Mouse (Mus musculus) gastrocnemius, postnatal 14 days (tissue): ENCODE measurements around the gene Eef1a2. TPM values are rescaled to one million over a fixed set of nuclear protein-coding genes. Genes with fewer than 3 reads are reported as not detected.

Experiments used
- DNase-seq: peaks from one replicate; pipeline ENCODE4 v3.0.0; 2021; ENCODE audit warnings: mixed read lengths
- intact Hi-C: fragments of 180-260 bp; cut with DNase I; formaldehyde crosslinking; loops from one replicate; pipeline ENCODE4 v1.15.1; 2025; ENCODE audit warnings: low total_unique reads
- total RNA-seq, 2 experiments: library from RNA; stranded (reverse); gene quantifications; 2 replicates each; pipeline ENCODE4 v1.2.3; 2021

Gene Eef1a2
- total RNA-seq, 2 experiments from 2014 or later: 2,249 to 2,405 TPM

DNA sequence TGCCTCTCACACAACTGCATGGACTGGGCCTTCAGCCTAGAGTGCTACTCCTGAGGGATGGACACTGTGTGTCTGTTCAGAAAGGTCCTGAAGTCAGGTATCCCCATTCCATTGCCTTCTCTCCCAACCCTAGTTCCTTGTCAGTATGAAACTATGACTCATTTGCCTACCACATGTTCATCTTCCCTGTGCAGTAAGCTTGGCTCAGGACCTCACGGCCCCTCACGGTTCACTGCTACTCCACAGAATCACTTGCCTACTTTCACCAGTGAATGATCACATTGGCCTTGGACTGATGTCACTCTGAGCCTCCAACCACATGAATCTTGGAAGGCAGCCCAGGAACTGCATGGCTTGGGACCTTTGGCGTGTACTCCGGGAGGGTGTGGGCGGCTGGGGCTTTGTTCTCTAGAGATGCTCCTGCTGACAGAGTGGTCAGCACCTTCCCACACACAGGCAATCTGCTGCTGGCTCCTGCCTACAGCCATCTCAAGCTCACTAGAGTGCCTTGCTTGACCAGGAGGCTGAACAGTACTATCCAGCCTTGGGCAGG is 17.1 kb downstream of the Eef1a2 start:
- no peak for DNase-seq
- intact Hi-C loops: no loop called here

GRCm38 (mm10) chr2:181136934-181137333 is 19.9 kb downstream of the Eef1a2 start:
- intact Hi-C loops: no loop called here
- DNase-seq: no peak

GRCm38 (mm10) chr2:181135446-181135818 is 21.4 kb downstream of the Eef1a2 start:
- DNase-seq: no peak
- intact Hi-C loops: no loop called here

DNA sequence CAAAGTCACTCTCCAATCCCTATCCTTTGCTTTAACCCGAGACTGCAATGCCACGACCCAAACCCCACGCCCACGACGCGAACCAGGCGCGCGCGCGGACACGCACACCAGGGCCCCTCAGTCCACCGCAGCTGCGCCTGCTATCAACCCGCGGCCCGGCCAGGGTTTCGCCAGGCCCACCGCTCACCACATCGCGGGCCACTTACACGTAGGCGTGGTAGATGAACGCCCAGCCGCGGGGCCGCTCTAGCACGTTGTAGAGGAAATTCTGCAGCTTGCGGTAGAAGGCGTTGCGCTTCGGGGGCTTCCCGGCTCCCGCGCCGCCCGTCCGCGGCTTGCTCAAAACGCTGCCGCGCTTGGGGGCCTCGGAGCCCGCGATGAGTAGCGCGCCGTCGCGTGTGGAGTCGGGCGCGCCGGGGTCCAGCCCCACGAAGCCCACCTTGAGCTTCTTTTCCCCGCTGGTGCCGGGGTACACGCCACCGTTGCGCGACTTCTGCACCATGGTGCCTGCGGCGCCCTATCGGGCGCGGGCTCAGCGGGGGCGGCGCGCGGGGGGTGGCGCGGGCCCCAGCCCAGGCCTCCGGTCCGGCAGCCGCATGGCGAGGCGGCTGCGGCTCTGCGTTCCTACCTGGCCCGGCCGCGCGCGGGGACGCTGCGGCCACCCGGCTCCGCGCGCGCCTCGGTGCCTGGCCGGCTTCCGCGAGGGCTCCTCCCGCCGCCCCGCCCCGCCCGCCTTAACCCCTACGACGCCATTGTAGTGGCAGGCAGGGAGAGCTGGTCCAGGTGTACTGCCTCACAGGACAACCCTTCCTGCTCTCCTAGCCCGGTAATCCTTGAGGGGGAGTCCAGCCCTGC is 22.0 kb downstream of the Eef1a2 start, which contains the start of gene Kcnq2:
TSS of gene Kcnq2 (minus strand) at position 710 of the 855 bp plus-strand sequence.
- DNase-seq: no peak
- intact Hi-C loops: no loop called here

DNA sequence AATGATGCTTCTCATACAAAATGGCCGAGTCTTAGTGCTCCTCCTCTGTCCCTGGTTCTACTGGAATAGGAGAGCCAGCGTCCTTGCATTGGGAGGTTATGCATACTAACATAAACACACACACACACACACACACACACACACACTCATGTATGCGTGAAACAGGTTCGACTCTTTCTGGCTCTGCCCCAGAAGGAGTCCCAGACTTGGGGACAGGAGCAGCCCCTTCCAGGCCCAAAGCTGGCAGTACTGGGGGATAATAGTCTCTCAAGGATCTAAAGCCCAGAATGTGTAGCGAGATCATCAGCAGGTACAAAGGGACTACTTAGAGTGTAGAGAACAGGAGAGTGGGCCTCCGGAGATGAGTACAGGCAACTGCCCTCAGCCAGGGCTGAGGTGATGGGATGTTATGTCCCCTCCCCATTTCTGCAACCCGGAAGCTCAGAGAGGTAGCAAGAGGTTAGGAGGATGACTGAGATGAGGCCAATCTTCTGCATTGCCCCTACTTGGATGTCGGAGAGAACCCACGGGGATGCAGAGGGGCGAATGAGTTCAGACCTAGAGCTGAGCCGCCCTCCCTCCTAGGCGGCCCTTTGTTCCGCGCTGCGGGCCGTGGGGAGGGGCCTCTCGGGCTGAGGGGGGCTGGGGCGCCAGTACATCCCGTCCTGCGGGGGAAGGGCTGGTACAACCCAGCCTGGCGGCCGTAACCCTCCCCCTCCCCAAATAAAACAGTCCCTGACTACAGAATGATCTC is 22.8 kb downstream of the Eef1a2 start:
- no peak for DNase-seq
- intact Hi-C loops: no loop called here

- intact Hi-C loops: no loop called here
These were observed 26.6 kb downstream of the Eef1a2 start for GRCm38 (mm10) chr2:181130245-181130644.

GRCm38 (mm10) chr2:181128963-181129362 is 27.9 kb downstream of the Eef1a2 start:
- DNase-seq: no peak
- intact Hi-C loops: no loop called here

More at GRCm38 (mm10) chr2:181130245-181130644, 26.6 kb downstream of the Eef1a2 start:
- no peak for DNase-seq

DNA sequence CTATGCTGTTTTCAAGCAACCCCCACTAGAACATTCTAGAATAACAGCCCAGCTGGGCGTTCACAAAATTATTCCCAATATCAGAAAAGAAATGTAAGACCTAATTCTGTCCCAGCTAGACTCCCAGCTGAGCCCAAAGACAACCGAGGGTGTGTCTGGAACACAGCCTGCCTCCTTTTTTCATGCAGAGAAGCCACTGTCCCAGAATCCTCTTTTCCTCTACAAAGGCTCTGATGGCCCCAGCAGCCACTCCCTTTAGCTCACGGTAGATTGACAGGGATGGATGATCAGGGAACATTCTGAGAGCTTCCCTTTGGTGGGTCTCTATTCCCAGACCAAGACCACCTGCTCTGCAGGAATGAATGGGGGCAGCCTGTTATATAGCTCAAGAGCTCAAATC is 29.0 kb downstream of the Eef1a2 start:
- DNase-seq: no peak
- intact Hi-C loops: no loop called here

- intact Hi-C loops: no loop called here
- DNase-seq: no peak
These were observed 30.9 kb downstream of the Eef1a2 start for GRCm38 (mm10) chr2:181125726-181126455.

GRCm38 (mm10) chr2:181122642-181123041 is 34.2 kb downstream of the Eef1a2 start:
- intact Hi-C loops: no loop called here
- DNase-seq: no peak

- no peak for DNase-seq
- intact Hi-C loops: no loop called here
These were observed 35.8 kb downstream of the Eef1a2 start for GRCm38 (mm10) chr2:181120922-181121449.

DNA sequence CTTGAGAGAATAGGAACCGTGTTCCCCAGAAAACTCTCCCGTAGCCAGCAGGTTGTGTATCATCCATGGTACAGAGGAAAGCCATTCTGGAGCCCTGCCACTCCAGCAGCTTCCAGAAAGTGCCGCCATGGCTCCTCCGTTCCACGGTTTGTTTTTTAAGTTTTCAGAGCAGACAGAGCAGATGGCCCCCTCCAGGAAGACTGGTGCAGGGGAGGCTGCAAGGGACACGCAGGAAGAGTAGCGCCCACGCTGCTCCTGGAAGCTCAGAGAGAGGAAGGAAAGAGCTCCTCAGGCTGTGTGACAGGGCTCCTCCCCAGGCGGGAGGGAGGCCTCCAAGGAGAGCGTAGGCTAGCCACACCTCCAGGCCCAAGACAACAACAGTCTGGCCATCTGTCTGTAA is 36.9 kb downstream of the Eef1a2 start:
- intact Hi-C loops: no loop called here
- no peak for DNase-seq

GRCm38 (mm10) chr2:181116436-181116835 is 40.4 kb downstream of the Eef1a2 start:
- intact Hi-C loops: no loop called here
- no peak for DNase-seq

GRCm38 (mm10) chr2:181115367-181115766 is 41.4 kb downstream of the Eef1a2 start:
- intact Hi-C loops: no loop called here
- no peak for DNase-seq

DNA sequence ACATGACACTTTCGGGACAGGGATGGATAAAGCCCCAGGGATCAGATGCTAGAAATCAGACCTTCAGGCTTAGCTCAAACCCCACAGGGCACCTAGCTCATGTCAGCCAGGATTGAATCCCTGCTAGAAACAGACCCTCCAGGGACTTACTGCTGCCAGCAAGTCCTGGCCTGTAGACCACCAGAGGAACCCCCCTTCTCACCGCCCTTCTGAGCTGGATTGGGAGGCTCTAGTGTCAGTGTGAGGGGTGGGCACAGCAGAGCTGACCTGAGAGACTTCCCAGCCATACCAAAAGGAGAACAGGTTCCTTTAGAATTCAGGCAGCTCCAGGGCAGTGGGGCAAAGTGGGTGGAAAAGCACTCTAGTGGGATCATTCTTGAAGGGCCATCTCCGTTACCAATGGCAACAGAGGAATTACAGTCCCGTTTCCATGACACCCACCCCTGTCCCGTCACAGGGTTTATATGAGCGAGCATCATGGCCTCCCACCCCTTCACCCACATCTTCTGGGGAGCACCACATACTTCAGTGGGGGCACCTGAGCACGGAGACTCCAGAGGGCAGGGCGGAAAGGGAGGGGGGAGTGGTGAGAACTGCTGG is 43.0 kb downstream of the Eef1a2 start:
- intact Hi-C loops: no loop called here
- no peak for DNase-seq

DNA sequence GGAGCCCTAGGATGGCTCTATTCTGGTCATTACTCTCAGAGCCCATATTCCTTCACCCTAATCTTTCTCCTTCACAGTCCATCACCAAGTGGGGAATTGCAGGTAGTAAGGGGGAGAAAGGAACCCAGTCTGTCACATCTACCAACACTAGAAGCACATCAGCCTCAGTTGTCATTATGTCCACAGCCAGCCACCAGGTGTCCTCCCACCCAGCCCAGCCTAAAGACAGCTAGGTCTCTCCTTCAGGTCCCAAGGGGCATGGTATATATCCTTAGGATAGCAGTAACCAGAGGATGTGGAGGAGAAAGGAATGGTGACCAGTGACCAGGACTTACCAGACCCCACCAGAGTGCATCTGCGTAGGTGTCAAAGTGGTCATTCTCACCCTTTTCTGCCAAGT is 45.1 kb downstream of the Eef1a2 start:
- DNase-seq: no peak
- intact Hi-C loops: no loop called here

GRCm38 (mm10) chr2:181104111-181104510 is 52.7 kb downstream of the Eef1a2 start:
- intact Hi-C loops: no loop called here
- no peak for DNase-seq

DNA sequence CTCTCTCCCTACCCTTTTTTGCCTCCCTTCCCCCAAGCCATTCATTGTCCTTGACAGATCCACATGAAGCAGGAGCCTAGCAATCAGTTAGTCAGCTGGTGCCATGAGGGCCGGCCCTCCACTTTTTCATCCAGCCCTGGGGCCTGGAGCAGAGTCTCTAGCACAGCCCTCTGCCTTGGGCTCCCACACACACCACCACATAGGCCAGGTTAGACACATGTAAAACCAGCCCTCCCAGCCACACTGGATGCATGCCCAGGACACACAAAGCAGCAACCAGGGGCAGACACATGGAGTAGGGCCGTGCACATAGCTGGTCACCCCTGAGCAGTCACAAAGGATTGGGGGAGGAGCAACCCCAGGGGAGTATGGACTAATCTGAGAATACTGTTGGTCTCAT is 54.7 kb downstream of the Eef1a2 start:
- intact Hi-C loops: no loop called here
- DNase-seq: no peak

DNA sequence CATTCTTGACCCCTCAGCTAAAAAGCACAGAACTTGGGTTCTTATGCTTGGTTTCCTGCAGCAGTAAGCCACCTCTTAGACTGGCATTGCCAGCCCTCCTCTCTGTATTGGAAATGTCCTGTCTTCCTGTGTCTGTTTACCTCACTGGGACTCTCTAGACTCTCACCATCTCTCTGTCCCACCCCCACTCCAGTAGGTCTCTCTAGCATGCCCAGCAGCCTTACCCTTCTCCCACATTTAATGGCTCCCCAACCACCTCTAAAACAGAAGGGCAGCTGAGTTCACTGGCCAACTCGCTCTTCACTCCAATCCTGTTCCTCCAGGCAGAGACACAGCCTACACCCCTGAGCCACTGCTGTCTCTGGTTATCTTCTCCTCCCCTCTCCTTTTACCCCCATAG is 55.2 kb downstream of the Eef1a2 start:
- intact Hi-C loops: no loop called here

More for the DNA sequence above, 55.2 kb downstream of the Eef1a2 start:
- DNase-seq: no peak
